Mouse (Mus musculus) heart, embryonic 13.5 days (tissue): ENCODE results near the gene Disc1. TPM values are rescaled to one million over a fixed set of nuclear protein-coding genes. Genes with fewer than 3 reads are reported as not detected.

Source experiments
- ATAC-seq: fragments of 200-750 bp; cut with Nextera tagmentation; 2 replicates; pipeline ENCODE4 v1.8.0; 2017; ENCODE audit warnings: moderate TSS enrichment; ENCODE audit not compliant: insufficient number of reproducible peaks, low FRiP score, low TSS enrichment; ENCODE audit errors: extremely low read depth
- H3K27ac ChIP-seq: fragments of 300-500 bp; sonication (generic); replicated peaks from 2 replicates; pipeline ENCODE4 v1.5.1; 2015; ENCODE audit warnings: moderate library complexity, mild to moderate bottlenecking, inconsistent platforms
- H3K27me3 ChIP-seq: fragments of 300-500 bp; sonication (generic); replicated peaks from 2 replicates; pipeline ENCODE4 v1.6.1; 2015; ENCODE audit warnings: mild to moderate bottlenecking, inconsistent platforms
- H3K36me3 ChIP-seq: fragments of 300-500 bp; sonication (generic); 2 replicates; pipeline ENCODE4 v1.6.1; 2015; ENCODE audit warnings: mild to moderate bottlenecking, inconsistent platforms
- H3K4me1 ChIP-seq: fragments of 300-500 bp; sonication (generic); 2 replicates; pipeline ENCODE4 v1.6.1; 2015; ENCODE audit warnings: inconsistent platforms
- H3K4me2 ChIP-seq: fragments of 300-500 bp; sonication (generic); 2 replicates; pipeline ENCODE4 v1.6.1; 2015; ENCODE audit warnings: inconsistent platforms, mild to moderate bottlenecking, moderate library complexity
- H3K4me3 ChIP-seq: fragments of 300-500 bp; sonication (generic); 2 replicates; pipeline ENCODE4 v1.5.1; 2015; ENCODE audit warnings: moderate library complexity, mild to moderate bottlenecking, inconsistent platforms
- H3K9ac ChIP-seq: fragments of 300-500 bp; sonication (generic); 2 replicates; pipeline ENCODE4 v1.6.1; 2015; ENCODE audit warnings: inconsistent platforms, mild to moderate bottlenecking, moderate library complexity
- H3K9me3 ChIP-seq: fragments of 300-500 bp; sonication (generic); 2 replicates; pipeline ENCODE4 v1.6.1; 2016; ENCODE audit warnings: inconsistent platforms
- WGBS: fragments of 180-500 bp; shearing (Covaris S2); methylation state at CpG from one replicate; pipeline ENCODE4 v1.1.7; 2015; ENCODE audit warnings: mixed read lengths; 5-methylcytosine and 5-hydroxymethylcytosine counted together
- polyA plus RNA-seq: library from polyadenylated mRNA; unstranded; fragments of >200 nt; fragmentation: Nextera tagmentation; extraction: Ambion mirVana; gene quantifications from 2 replicates; pipeline ENCODE4 v1.2.1, GENCODE M21; 2015

The Disc1 gene
- polyA plus RNA-seq, 1 experiment from 2014 or later: 2.2 TPM

- no peak overlapping the region for H3K27ac ChIP-seq
- 94% methylated on average over 4 of the region's 4 CpGs for WGBS
- H3K9me3 ChIP-seq: no peaks in the 10 kb centered on the region
- H3K4me3 ChIP-seq: no peak overlapping the region
- no peaks in the 10 kb centered on the region for H3K36me3 ChIP-seq
- H3K27me3 ChIP-seq: no peaks in the 10 kb centered on the region
- peaks cover 31% of the 10 kb centered on the region for H3K4me1 ChIP-seq
- H3K9ac ChIP-seq: no peak overlapping the region
- no peak overlapping the region for H3K4me2 ChIP-seq
- ATAC-seq: no peak
Observed at GRCm38 (mm10) chr8:125252946-125253345, 199.0 kb downstream of the Disc1 start.

GRCm38 (mm10) chr8:125253505-125254180 lies 199.6 kb downstream of the Disc1 start:
- Histone ChIP-seq H3K4me1 (peaks cover 34% of the 10 kb centered on the region), H3K9me3 (no peaks in the 10 kb centered on the region), H3K27me3 (no peaks in the 10 kb centered on the region), H3K4me3 (peak overlapping the region; percentile 53), H3K36me3 (no peaks in the 10 kb centered on the region), H3K4me2 (peak overlapping the region; percentile 82), H3K27ac (peak overlapping the region; percentile 93), H3K9ac (peak overlapping the region; percentile 81)
- 49% methylated on average over 10 of the region's 10 CpGs for WGBS
- ATAC-seq: no peak

DNA sequence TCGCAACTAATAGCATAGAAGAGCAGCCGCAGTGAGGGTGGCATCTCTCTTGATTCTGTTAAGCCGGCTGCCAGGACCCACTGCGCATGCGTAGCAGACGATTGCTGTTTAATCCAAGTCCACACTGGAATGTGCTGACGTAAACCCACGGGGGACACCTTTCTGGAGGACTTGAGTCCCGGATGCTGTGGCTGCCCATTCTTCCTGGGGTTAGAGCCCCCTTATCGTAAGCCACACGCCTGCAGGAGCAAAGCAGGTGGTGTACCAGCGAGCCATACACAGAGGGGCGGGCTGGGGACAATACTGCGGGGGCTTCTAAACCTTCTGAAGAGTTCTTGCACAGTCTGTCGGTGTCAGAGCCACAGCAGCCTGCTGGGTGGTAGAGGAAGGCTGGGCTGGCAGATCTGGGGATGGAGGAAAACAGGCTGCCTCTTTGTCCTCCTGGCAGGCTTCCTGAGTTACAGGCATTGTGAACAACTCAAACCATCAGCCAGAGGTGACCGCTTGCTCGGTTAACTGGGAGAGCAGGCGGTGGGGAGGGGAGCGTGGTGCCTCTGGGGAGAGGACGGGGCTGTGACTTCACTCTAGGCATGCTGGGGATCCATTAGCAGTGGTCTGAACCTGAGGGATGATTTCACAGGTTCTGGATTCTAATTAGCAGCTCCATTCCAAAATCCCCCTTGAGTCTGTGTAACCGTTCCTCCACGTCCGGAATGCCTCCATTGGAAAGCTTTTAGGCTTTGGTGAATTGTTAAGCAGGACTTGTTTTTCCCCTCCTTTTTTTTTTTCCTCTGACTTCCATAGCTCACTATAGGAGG lies 200.4 kb downstream of the Disc1 start:
- H3K36me3 ChIP-seq: no peaks in the 10 kb centered on the region
- peak overlapping the region; percentile 81 for H3K9ac ChIP-seq
- 20% methylated on average over 23 of the region's 23 CpGs for WGBS
- H3K9me3 ChIP-seq: no peaks in the 10 kb centered on the region
- H3K27ac ChIP-seq: peak overlapping the region; percentile 93
- H3K4me1 ChIP-seq: peaks cover 41% of the 10 kb centered on the region
- H3K4me2 ChIP-seq: peak overlapping the region; percentile 82
- no peak for ATAC-seq
- H3K27me3 ChIP-seq: no peaks in the 10 kb centered on the region
- peak overlapping the region; percentile 53 for H3K4me3 ChIP-seq

DNA sequence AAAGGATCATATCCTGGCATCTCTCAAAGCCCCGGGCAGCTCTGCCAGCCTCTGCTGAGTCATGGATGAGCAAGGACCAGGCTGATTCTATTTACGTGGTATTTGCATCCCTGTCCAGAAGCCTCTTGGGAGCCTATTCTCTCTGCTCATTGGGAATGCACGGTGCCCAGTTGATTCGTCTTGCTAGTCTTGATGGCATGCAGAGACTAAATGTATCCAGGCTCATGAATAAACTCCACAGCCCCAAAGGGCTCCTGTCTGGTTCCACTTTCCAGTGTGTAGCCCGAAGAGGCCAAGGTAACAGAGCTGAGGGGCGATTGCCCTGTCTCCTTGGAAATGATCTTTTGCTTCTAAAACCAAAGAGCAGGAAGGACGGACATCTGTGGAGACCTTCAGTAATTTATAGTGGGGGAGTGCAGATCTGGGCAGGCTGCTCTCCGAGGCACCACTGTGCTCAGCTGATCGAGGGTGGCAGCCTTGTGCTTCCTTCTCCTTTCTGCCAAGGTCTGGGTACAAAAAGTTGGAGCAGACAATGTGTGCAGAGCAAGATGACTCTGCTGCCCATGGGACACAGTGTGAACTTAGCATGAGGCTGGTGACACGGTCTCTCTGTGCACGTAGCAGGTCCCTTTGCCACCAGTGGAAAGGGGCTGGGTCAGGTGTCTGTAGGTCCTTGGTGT lies 201.2 kb downstream of the Disc1 start:
- Histone ChIP-seq H3K9ac (peak overlapping the region; percentile 81; the same call in 1 of the 2 replicates), H3K27me3 (no peaks in the 10 kb centered on the region), H3K4me1 (peaks cover 48% of the 10 kb centered on the region), H3K4me3 (peak overlapping the region; percentile 53; the same call in 1 of the 2 replicates), H3K9me3 (no peaks in the 10 kb centered on the region), H3K36me3 (no peaks in the 10 kb centered on the region), H3K4me2 (peak overlapping the region; percentile 82), H3K27ac (peak overlapping the region; percentile 93)
- ATAC-seq: no peak
- 66% methylated on average over 11 of the region's 11 CpGs for WGBS

- no peak overlapping the region for H3K4me3 ChIP-seq
- no peaks in the 10 kb centered on the region for H3K9me3 ChIP-seq
- no peak overlapping the region for H3K9ac ChIP-seq
- WGBS: 38% methylated on average over 2 of the region's 2 CpGs
- H3K27me3 ChIP-seq: no peaks in the 10 kb centered on the region
- H3K36me3 ChIP-seq: no peaks in the 10 kb centered on the region
- H3K27ac ChIP-seq: peak overlapping the region; percentile 24; the same call in 1 of the 2 replicates
- ATAC-seq: no peak
- no peak overlapping the region for H3K4me2 ChIP-seq
- H3K4me1 ChIP-seq: peaks cover 58% of the 10 kb centered on the region
Observed at GRCm38 (mm10) chr8:125257660-125258059, 203.7 kb downstream of the Disc1 start.

- Histone ChIP-seq H3K27me3 (no peaks in the 10 kb centered on the region), H3K4me3 (no peak overlapping the region), H3K4me1 (peaks cover 52% of the 10 kb centered on the region), H3K9ac (no peak overlapping the region), H3K4me2 (no peak overlapping the region), H3K9me3 (no peaks in the 10 kb centered on the region), H3K27ac (no peak overlapping the region), H3K36me3 (no peaks in the 10 kb centered on the region)
- no peak for ATAC-seq
- WGBS: 65% methylated on average over 8 of the region's 8 CpGs
Observed at GRCm38 (mm10) chr8:125258806-125259500, 205.0 kb downstream of the Disc1 start.

DNA sequence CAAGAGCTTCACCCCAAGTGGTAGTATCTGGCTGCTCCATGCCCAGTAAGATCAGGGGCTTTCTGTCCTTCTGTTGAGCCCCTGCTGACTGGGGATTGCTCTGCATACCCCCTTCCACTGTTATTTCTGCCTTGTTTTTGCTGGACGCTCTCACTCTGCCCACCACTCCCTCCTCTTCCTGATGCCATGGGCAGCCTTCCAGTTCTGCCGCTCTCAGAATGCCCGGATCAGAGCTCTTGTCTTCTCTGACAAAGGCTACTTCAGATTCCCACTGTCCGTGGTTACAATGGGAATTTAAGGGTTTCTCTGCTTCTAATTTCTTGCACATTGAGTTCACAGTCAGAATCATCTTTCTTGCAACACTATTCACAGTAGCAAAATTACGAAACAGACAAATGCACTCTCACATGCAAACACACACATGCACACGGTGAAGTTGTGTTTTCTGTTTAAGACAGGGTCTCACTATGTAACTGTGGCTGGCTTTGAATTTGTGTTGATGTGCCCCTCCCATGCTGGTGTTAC lies 214.2 kb downstream of the Disc1 start:
- no peak for ATAC-seq
- H3K9ac ChIP-seq: no peak overlapping the region
- WGBS: 53% methylated on average over 6 of the region's 6 CpGs

GRCm38 (mm10) chr8:125270292-125270691 lies 216.3 kb downstream of the Disc1 start:
- Histone ChIP-seq H3K9me3 (peaks cover 7% of the 10 kb centered on the region), H3K4me2 (no peak overlapping the region), H3K4me3 (no peak overlapping the region), H3K27me3 (no peaks in the 10 kb centered on the region), H3K9ac (no peak overlapping the region), H3K36me3 (no peaks in the 10 kb centered on the region), H3K4me1 (peaks cover 48% of the 10 kb centered on the region), H3K27ac (no peak overlapping the region)
- ATAC-seq: no peak
- WGBS: 52% methylated on average over 7 of the region's 7 CpGs

More for the DNA sequence above, 214.2 kb downstream of the Disc1 start:
- no peak overlapping the region for H3K4me2 ChIP-seq
- H3K9me3 ChIP-seq: no peaks in the 10 kb centered on the region
- no peak overlapping the region for H3K4me3 ChIP-seq
- H3K4me1 ChIP-seq: peaks cover 48% of the 10 kb centered on the region
- H3K27me3 ChIP-seq: no peaks in the 10 kb centered on the region
- no peaks in the 10 kb centered on the region for H3K36me3 ChIP-seq
- H3K27ac ChIP-seq: peak overlapping the region; percentile 45

GRCm38 (mm10) chr8:125271357-125271756 lies 217.4 kb downstream of the Disc1 start:
- Histone ChIP-seq H3K4me2 (no peak overlapping the region), H3K9me3 (peaks cover 8% of the 10 kb centered on the region), H3K4me3 (no peak overlapping the region), H3K4me1 (peaks cover 48% of the 10 kb centered on the region), H3K36me3 (no peaks in the 10 kb centered on the region), H3K27me3 (no peaks in the 10 kb centered on the region), H3K27ac (peak overlapping the region; percentile 58), H3K9ac (peak overlapping the region; percentile 8; the same call in 1 of the 2 replicates)
- ATAC-seq: no peak
- 63% methylated on average over 5 of the region's 5 CpGs for WGBS

- WGBS: 33% methylated on average over 13 of the region's 13 CpGs
- Histone ChIP-seq H3K4me3 (no peak overlapping the region), H3K27me3 (no peaks in the 10 kb centered on the region), H3K9me3 (peaks cover 8% of the 10 kb centered on the region), H3K36me3 (no peaks in the 10 kb centered on the region), H3K4me2 (no peak overlapping the region), H3K27ac (peak overlapping the region; percentile 58), H3K9ac (peak overlapping the region; percentile 53; the same call in 1 of the 2 replicates), H3K4me1 (peaks cover 48% of the 10 kb centered on the region)
- no peak for ATAC-seq
Observed at GRCm38 (mm10) chr8:125272089-125272866, 218.3 kb downstream of the Disc1 start.
